Mouse (Mus musculus) bone marrow, adult 2 months (tissue): ENCODE measurements at regions not wholly inside any gene's neighbourhood (a gene's known extent, or its start where the extent isn't known, plus 50 kb on each side); places are given as distances from the start of the nearest gene placed in this dataset.
A peak's percentile ranks its signal among the peaks of the same experiment; 100 is the strongest.

Experiments
- H3K27ac ChIP-seq: fragments of 200-500 bp; 2 replicates; pipeline ENCODE4 v1.5.1; 2012; ENCODE audit warnings: low read depth, mild to moderate bottlenecking, control low read depth, inconsistent platforms, low read length; ENCODE audit not compliant: control insufficient read depth, poor library complexity, insufficient read depth
- H3K4me1 ChIP-seq: fragments of 200-500 bp; 2 replicates; pipeline ENCODE4 v1.6.1; 2011; ENCODE audit warnings: low read length; ENCODE audit not compliant: control insufficient read depth, insufficient read depth
- H3K4me3 ChIP-seq: fragments of 200-500 bp; replicated peaks from 2 replicates; pipeline ENCODE3; 2011; ENCODE audit warnings: mild to moderate bottlenecking, low read depth, low read length, control low read depth; ENCODE audit not compliant: control insufficient read depth
- CTCF ChIP-seq: fragments of 200-500 bp; IDR thresholded peaks from 2 replicates; pipeline ENCODE4 v1.5.1; 2011; ENCODE audit warnings: low read length, control low read depth; ENCODE audit not compliant: control insufficient read depth, insufficient read depth
- POLR2A ChIP-seq: fragments of 200-500 bp; IDR thresholded peaks from 2 replicates; pipeline ENCODE4 v1.6.1; 2011; ENCODE audit warnings: low read depth, mild to moderate bottlenecking, control low read depth, low read length, borderline replicate concordance; ENCODE audit not compliant: control insufficient read depth
- WGBS: fragments of 180-500 bp; shearing (Covaris S2); methylation state at CpG from one replicate; pipeline ENCODE4 v1.1.7; 2018; 5-methylcytosine and 5-hydroxymethylcytosine counted together

DNA sequence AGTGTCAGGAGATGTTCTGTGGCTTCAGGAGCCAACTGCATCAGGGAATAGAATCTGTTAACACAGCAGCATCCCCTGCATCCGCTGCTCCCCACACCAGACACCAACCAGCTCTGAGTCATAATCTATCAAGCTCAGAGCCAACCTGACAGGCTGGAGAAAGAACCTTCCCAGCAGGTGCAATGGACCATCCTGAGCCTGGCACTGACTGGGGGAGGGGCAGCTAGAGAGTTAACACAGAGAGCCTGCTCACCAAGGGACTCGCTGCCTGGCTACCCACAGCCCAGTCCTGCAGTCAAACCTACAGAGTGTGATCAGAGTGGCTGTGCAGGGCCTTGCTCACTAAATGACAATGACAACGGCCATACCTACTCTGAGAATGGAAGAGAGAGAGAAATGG lies 73.4 kb downstream of the Kctd12 start:
- H3K4me1 ChIP-seq: peaks cover 11% of the 10 kb centered on the region
- H3K27ac ChIP-seq: no peak overlapping the region; the same call in 1 of the 2 replicates
- TF ChIP-seq POLR2A (no peak), CTCF (no peak)
- no peak overlapping the region for H3K4me3 ChIP-seq
- WGBS: 90% methylated on average over 3 of the region's 3 CpGs

DNA sequence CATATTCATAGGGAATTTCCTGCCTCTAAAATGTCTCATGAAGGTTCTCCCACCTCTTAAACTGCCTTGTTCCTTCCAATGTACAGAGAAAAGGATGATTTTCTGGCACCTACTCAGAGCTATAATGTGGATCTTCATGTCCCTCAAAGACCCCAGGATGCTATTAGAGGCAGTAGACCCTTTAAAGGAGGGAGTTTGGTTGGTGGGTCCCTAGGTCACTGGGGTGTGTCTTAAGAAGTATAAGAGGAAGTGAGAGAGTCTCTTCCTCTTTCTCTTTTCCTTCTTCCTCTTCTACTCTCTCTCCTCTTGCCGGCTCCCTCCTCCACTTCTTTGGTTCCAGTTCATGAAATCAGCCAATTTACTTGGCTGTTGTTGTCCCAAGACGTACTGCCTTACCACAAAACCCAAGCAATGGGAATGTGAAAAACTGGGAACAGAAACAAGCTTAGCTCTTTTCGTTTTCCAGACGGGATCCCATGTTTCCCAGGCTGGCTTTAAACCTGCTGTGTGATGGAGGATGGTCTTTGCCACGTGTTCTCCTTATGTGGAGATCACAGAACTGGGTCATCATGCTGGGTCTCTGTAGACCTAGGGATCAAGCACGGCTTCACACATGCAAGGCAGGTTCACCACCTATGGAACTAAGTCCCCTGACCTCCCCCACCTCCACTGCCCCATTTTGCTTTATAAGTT lies 74.9 kb downstream of the Kctd12 start:
- peaks cover 15% of the 10 kb centered on the region for H3K4me1 ChIP-seq
- H3K4me3 ChIP-seq: no peak overlapping the region
- H3K27ac ChIP-seq: peak overlapping the region; percentile 88
- WGBS: 36% methylated on average over 6 of the region's 6 CpGs
- TF ChIP-seq POLR2A (no peak), CTCF (no peak)

DNA sequence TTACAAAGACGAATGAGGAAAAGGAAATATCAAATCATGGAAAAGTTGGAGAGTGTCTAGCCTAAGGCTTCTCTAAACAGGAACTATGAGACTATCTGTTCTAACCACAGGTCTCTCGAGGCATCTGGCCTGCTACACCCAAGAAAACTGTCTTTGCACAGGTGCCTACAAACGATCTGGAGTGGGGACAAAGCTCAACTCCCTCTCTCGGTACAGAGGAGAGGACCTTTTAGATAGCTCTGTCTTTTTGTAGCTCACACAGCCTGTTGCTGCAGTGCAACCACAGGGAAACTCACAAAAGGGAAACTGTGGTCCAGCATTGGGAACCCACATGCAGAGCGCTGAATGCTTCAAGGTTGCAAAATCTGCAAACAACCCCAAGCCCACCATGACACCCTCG lies 75.6 kb downstream of the Kctd12 start:
- Histone ChIP-seq H3K4me1 (peaks cover 15% of the 10 kb centered on the region), H3K27ac (peak overlapping the region; percentile 88), H3K4me3 (no peak overlapping the region)
- TF ChIP-seq CTCF (no peak), POLR2A (no peak)
- 2% methylated on average over 6 of the region's 6 CpGs for WGBS

DNA sequence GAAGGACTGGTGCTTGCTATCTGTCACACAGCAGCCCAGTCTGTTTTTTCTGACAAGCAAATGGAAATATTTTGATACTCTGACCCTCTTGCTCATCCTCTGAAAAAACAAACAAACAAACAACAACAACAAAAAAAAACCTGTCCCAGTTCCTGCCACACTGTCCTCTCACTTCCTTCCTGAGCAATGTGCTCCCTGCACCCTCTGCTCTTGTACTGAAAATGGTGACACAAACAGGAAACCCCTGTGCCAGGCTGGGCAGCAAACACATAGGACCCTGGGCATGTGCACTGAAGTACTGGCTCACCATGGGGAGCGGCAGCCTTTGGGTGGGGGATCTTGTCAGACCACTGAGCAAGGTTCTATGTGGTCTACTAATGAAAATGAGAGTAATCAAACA lies 76.2 kb downstream of the Kctd12 start:
- TF ChIP-seq CTCF: no peak
- TF ChIP-seq POLR2A: no peak
- Histone ChIP-seq H3K4me3 (no peak overlapping the region), H3K27ac (peak overlapping the region; percentile 88), H3K4me1 (peaks cover 15% of the 10 kb centered on the region)
- 0% methylated on average over 1 of the region's 1 CpGs for WGBS

DNA sequence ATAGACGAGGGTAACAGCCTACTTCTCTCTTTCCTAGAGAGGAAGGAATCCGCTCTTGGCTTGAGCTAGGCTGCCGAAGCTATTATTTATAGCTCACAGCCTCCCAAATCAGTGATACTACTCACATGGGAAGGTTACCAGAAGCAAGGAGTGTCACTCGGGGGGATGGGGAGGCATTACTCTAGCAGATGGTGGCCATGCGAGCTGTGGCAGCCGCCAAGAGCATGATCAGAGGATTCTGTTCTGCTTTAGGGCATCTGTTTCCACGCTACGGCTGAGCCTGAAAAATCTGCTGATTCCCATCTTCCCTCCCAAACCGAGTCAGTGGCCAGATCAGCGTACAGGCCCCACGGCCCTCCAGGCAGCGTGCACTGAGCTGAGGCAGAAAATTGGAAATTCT lies 79.5 kb downstream of the Kctd12 start:
- WGBS: 37% methylated on average over 12 of the region's 12 CpGs
- Histone ChIP-seq H3K27ac (no peak overlapping the region; the same call in 1 of the 2 replicates), H3K4me3 (no peak overlapping the region), H3K4me1 (peaks cover 11% of the 10 kb centered on the region)
- TF ChIP-seq POLR2A (no peak), CTCF (no peak)

DNA sequence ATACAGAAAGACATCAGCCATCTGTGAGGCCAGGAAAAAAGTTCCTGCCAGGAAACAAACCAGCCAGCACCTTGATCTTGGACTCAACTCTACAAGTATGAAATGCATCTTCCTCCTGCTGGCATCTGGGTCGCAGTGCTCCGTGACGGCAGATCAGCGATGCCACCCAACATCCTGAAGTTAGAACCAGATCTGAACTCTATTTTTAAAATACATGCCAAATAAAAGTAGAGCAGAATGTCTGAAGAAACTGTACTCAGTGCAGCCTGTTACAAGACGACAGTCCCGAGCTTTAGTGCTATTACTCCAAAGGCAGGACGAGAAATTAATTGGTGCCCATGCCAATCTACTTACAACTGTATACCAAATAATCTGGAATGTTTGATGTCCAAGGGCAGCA lies 80.2 kb downstream of the Kctd12 start:
- Histone ChIP-seq H3K27ac (no peak overlapping the region), H3K4me1 (peaks cover 8% of the 10 kb centered on the region), H3K4me3 (no peak overlapping the region)
- 83% methylated on average over 7 of the region's 7 CpGs for WGBS
- TF ChIP-seq POLR2A (no peak), CTCF (no peak)

DNA sequence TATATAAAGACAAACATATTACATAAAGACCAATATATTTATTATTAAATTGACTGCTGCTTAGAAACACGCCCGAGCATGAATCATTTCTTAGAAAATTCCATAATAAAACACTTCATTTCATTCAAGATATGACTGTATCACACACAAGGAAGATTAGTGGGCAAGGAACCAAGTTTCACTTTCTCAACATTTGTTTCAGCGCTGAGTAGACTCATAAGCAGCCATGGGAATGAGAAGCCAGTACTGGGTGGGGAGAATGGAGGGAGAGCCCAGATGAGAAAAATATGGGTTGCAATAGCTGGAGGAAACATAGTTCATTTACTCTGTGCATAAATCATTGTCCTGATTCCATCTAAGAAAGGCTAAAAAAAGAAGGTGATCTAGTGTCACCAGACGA lies 84.0 kb downstream of the Kctd12 start:
- Histone ChIP-seq H3K27ac (no peak overlapping the region), H3K4me3 (no peak overlapping the region), H3K4me1 (peaks cover 4% of the 10 kb centered on the region)
- TF ChIP-seq POLR2A (no peak), CTCF (no peak)
- 66% methylated on average over 4 of the region's 4 CpGs for WGBS

DNA sequence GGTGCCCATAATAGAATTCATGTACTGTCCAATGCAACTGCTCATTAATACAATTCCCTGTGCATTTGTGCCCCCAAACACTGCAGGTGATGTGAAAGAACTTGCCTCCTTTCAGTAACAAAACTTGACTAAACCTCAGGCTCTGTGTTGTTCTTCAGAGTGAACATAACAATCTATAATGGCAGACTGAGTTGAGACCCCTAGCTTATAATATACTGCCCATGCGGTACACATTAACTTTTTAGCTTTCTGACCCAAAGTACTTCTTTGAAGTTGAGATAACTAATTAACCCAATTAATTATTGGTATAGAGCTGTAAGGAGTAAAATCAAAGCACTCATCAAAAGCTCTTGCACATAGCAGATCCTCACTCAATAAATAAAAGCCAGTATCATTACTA lies 85.4 kb downstream of the Kctd12 start:
- TF ChIP-seq POLR2A (no peak), CTCF (no peak)
- WGBS: 91% methylated on average over 1 of the region's 1 CpGs

DNA sequence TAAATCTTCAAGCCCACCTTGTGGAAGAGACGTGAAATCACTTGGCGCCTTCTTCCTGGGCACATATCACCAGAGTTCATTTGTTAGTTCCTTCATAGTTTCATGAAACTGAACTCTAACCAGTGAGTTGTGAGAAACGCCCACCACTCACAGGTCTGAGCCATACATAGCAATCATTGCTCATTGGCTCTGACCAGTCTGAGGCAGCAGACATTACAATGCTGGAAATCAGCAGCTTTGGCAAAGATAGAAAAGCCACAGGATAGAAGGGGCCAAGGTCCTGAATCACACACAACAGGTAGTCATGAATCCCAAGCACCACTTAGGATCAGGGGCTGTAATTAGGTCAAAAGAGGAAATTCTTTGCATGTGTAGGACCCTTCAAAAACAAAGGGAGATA lies 85.9 kb downstream of the Kctd12 start:
- H3K4me3 ChIP-seq: no peak overlapping the region
- WGBS: 69% methylated on average over 3 of the region's 3 CpGs
- H3K4me1 ChIP-seq: no peaks in the 10 kb centered on the region; the same call in 1 of the 2 replicates
- no peak for TF ChIP-seq POLR2A
- TF ChIP-seq CTCF: no peak
- no peak overlapping the region for H3K27ac ChIP-seq

More for the DNA sequence above, 85.4 kb downstream of the Kctd12 start:
- H3K4me1 ChIP-seq: no peaks in the 10 kb centered on the region; the same call in 1 of the 2 replicates
- no peak overlapping the region for H3K27ac ChIP-seq
- H3K4me3 ChIP-seq: no peak overlapping the region
